Mouse (Mus musculus) liver, adult (tissue): ENCODE measurements at regions not wholly inside any gene's neighbourhood (a gene's known extent, or its start where the extent isn't known, plus 50 kb on each side); places are given as distances from the start of the nearest gene placed in this dataset.

Experiments used
- GATA4 ChIP-seq: IDR thresholded peaks from 2 replicates; pipeline ENCODE4 v1.6.1; 2014; ENCODE audit warnings: mild to moderate bottlenecking, low read length; ENCODE audit not compliant: insufficient replicate concordance

DNA sequence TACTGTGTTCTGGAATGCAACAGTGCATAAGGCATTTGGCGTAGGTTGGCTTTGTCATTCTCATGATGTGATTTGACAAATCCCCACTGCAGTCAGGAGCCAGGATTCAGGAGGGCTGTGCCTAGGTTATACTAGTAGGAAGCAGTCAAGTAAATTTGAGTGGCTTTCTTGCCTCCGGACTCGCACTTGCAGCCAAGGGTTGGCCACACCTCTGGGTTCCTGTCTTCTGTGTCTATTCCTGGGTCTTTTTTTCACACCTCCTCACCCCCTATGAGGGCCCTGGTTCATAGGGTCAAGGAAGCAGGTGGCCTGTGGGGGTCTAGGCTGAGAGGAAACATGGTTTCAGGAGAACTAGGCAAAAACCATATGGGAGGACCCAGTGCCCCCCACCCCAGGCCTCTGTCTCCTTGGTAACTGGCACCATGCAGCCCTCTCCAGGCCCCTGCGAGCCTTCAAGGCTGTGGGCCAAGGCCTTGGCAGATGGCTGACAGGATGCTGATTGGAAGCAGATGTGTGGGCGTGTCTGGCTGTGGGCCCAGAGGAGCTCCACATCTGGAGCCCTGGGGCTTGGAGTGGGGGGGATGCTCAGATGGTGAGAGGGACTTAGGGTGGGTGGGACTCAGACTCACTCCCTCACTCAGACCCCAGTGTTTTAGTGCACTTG, 195.7 kb downstream of the Rgs3 start:
- no peak for TF ChIP-seq GATA4

- no peak for TF ChIP-seq GATA4
Observed at GRCm38 (mm10) chr4:62756721-62757206, 197.1 kb downstream of the Rgs3 start.

DNA sequence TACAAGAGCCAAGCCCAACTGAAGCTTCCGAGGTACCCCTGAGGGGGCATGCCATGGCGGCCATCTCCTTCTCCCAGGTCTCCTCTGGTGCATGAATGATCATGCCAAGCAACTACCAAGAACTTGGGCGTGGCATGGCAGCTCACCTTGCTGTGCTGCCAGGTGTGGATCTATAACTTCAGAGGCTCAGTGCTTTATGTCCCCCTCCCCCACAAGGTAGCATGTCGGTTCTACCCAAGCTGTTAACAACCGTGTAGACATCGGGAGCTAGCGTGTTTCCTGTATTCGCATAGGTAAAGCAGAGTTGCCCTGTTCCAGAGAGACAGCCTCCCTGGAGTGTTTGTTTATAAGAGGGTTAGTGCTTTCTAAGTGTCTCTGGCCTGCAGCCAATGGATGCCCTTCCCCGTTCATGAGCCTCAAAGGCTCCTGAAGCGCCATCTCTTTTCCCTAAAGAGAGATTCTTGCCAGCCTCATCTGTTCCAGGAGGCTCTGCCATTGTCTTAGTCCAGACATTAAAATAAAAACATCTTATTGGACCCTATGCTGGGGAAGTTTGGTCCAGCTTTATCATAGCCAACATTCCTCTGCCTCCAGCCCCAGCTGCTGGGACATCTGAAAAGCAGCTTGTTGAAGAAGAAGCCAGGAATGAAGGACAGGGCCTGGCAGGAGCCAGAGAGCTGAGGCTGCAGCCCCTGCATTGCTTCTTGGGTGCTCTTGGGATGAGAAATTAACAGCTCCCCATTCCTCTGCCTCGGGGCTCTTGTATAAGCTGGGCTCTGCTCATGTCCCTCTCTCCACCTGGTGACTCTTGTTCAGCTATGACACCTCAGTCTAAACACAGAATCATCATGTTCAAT, 201.3 kb downstream of the Rgs3 start:
- no peak for TF ChIP-seq GATA4

DNA sequence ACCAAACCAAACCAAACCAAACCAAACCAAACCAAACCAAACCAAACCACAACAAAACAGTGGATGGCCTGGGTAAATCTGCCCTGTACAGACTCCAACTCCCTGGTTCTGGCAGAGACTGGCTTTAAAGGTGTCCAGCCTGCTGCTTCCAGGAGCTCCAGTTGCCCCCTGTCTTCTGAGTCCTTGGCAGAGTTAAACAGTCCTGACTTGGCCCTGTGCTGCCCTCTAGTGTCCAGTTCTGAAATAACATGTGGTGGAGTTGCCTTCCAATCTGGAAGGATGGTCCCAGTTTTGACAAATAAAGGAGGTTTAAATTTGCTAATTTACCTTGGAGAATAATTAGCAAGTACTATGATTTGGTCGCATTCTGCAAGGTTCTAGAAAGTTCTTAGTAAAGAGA, 202.0 kb downstream of the Rgs3 start:
- TF ChIP-seq GATA4, result no peak

- no peak for TF ChIP-seq GATA4
Observed at GRCm38 (mm10) chr4:62763990-62764389, 201.4 kb upstream of the Zfp618 start.

GRCm38 (mm10) chr4:62769469-62770234, 195.7 kb upstream of the Zfp618 start:
- TF ChIP-seq GATA4, result no peak

DNA sequence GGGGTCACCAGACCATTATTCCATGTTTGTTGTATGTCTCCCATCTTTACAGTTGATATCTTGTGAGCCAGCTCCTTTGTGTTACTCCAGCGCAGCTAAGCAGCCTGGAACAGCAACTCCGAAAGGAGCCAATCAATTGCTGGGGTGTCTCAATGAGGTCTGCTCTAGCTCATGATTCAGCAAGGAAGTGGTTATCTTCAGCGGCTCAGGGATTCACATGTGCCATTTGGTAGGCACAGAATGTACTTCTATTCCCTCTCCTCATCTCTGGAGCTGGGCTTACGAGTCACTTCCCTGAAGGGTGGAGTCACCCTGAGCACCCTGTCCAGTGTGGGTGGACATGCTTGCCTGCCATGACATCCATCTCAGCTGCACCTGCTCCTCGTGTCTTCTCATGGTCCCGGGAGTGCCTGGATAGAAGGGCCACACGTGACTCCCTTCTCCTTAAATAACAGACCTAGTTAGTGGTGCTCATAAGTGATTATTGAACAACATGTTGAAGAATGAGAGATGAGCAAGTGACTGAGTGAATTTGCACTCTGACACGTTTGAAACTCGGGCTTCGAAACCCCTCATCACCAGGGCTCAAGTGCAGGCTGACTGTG, 190.3 kb upstream of the Zfp618 start:
- no peak for TF ChIP-seq GATA4

GRCm38 (mm10) chr4:62776881-62777280, 188.5 kb upstream of the Zfp618 start:
- no peak; the same call in 1 of the 2 replicates for TF ChIP-seq GATA4

GRCm38 (mm10) chr4:62777436-62777835, 187.9 kb upstream of the Zfp618 start:
- TF ChIP-seq GATA4, result no peak

GRCm38 (mm10) chr4:62778621-62779020, 186.8 kb upstream of the Zfp618 start:
- TF ChIP-seq GATA4, result no peak

- no peak for TF ChIP-seq GATA4
Observed at GRCm38 (mm10) chr4:62780409-62780808, 185.0 kb upstream of the Zfp618 start.

- no peak for TF ChIP-seq GATA4
Observed at GRCm38 (mm10) chr4:62780837-62781236, 184.5 kb upstream of the Zfp618 start.

GRCm38 (mm10) chr4:62781309-62781800, 184.0 kb upstream of the Zfp618 start:
- no peak for TF ChIP-seq GATA4

- TF ChIP-seq GATA4, result no peak
Observed at GRCm38 (mm10) chr4:62785711-62786110, 179.7 kb upstream of the Zfp618 start.

DNA sequence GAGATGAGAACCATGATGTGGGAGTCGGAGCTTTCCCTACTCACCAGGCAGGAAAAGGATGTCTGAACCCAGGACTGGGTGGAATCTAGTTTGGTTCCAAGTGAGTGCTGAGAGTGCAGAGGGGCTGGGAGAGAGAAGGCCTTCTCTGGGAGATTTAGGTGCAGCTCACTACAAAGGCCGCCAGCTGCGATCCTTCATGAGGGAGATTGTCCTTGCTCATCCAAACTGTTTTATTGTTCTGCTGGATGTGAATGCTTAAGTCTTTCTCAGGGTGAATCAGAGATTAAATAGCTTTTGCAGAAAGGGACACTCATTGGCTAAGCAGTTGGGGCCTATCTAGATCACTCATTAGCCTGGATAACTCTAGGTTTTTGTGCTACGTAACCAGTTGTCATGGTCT, 175.7 kb upstream of the Zfp618 start:
- no peak for TF ChIP-seq GATA4
